Mouse (Mus musculus) frontal cortex, postnatal 14 days (tissue): ENCODE data around the gene Taok3.

Source experiments
- DNase-seq, 2 experiments: peaks; one replicate each; pipeline ENCODE4 v3.0.0; 2022; ENCODE audit warnings: low spot score in 2 of 2

Taok3 gene

GRCm38 (mm10) chr5:117303691-117304579 lies 184.0 kb downstream of the Taok3 start:
- DNase-seq, result no peak

GRCm38 (mm10) chr5:117304947-117305346 lies 185.0 kb downstream of the Taok3 start:
- peak in 1 of 2 experiments; percentile 66 for DNase-seq

- no peak for DNase-seq
Measured at GRCm38 (mm10) chr5:117305754-117306153, 185.8 kb downstream of the Taok3 start.

DNA sequence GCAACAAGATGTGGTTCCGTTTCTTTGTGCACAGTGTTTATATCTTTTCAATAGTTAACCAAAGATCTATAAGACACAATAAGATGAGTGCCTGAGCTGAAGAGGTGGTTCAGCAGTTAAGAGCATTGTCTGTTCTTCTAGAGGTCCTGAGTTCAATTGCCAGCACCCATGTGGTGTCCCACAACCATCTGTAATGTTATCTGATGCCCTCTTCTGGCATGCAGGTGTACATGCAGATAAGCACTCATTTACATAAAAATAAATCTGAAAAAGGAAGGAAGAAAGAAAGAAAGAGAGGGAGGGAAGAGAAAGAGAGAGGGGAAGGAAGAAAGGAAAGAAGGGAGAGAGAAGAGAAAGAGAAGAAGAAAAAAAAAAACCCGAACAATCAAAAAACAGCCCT lies 186.9 kb downstream of the Taok3 start:
- DNase-seq, result no peak

DNA sequence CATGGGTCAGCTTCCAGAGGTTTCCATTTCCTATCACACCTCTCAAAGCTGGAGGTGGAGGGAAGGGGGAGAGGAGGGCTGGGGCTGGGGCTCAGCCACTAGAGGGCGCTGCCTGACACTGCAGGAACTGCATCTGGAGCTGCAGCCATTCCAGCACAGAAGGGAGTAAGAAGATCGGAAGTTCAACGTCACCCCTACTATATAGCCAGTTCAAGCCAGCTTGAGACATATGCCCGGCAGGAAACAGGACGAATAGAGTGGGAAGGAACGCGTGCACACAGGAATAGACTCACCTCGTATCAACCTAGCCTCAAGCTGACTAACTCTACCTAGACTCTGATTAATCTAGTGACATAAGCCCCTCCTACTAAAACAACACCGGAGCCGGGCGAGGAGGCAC lies 187.8 kb downstream of the Taok3 start:
- peak in 1 of 2 experiments; percentile 31 for DNase-seq

DNA sequence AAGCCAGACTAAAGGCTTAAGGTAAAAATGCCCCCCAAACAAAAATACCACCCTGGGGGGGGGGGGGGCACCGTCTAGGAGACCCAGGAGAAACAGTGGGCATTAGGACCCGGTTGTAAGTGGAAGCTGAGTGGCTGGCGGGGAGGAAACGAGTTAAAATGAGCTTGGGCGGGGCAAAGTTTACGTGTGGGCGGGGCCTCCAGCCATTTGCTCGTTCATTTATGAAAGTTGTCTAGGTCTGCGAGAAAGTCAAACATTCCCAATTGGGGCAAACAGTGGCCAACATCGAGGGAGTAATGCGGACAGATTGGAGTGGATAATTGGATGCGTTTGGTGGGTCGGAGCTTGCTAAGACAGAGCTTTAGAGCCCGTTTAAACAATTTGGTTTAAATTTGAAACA lies 193.5 kb downstream of the Taok3 start:
- no peak for DNase-seq

DNA sequence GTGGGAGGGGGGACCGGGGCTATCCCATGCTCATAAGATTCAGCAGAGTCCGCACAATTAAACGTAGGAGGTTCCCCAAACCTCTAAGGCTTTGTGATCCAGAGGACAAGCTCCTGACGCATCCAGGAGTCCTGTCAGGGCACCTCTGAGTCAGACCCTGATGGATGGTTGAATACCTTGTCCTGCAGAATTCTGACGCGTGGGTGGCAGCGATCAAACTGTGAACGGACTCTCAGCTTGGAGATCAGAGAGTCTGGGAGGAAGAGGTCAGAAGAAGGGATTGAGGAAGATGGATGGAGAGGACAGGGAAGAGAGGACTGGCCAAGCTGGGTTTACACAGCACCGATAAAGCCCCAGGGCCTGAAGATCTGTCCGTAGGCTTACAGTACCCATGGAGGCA lies 194.0 kb downstream of the Taok3 start:
- no peak for DNase-seq

DNA sequence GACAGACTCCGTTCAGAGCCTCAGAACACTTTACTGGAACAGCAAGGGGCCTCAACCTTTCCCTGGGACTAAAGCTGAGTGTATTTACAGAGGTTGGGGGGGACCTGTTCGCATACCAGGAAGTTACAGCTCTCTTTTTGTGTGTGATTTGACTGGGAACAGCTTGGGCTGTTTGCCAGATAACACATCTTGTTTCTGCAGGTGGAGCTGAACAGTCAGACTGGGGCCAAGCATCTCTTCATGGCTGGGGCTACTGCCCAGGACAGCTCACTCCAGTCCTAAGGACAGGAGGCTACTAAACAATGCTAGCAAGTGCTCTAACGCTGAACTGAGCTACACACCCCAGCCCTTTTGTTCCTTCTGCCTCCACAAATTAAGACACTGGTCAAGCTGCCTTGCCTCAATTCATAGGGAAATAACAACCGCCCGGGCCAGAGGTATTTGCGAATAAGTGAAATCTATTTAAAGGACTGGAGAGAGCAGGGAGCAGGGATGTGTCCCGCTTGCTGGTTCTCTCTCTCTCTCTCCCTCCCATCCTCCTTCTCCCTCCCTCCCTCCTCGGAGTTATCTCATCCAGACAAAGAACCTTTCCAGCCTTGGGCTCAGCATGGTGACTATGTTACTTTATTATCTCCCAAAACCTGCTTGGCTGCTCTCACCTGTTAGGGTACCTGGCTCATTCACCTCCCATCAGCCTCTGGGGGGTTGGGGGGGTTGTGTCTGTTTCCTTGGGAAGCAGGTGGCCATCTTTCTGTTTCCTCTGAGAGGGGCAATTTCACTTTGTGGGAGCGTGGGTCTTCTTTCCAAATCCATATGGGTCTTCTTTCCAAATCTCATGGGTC lies 194.9 kb downstream of the Taok3 start:
- no peak for DNase-seq

DNA sequence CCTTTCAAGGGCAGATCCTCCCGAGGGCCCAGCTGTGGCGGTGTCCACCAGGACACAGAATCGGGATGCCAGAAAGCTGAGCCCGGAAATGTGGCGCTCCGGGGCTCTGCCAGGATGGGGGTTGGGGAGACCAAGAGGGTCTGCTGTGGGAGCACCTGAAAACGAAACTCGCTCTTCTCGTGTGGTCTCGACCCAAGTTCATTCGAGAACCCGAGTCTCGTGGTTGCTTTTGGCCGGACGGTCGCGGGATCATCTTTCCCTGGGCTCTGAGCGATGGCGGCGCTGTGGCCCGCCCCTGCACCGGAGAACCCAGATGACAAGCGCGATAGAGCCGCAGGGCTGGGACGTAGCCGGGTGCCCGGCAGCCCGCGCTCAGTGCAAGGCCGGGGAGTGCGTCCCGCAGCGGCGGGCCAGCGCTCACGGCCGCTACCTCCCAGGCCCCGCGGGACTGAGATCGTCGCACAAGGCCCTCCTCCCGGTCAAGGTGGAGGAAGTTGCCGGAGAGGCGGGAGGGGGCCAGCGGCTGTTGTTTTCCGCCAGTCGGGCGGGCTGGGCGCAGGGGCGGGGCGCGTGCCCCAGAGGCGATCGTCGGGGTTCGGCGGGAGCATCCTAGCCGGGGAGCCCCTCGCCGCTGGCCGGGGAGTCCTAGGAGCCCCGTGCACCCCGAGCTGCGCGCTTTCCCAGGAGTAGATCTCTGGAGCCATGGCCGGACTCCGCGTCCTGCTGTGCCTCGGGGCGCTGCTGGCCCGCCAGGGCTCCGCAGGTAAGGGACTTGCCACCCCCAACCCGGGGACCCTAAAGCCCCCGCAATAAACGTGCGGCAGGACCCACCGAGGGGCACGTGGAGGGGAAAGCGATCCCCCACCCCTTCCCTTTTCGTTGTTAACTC lies 199.1 kb downstream of the Taok3 start, which contains the start of gene Vsig10:
Gene Vsig10 (plus strand): TSS at position 343 of the 889 bp plus-strand sequence.
- peak in 1 of 2 experiments; percentile 37 for DNase-seq

DNA sequence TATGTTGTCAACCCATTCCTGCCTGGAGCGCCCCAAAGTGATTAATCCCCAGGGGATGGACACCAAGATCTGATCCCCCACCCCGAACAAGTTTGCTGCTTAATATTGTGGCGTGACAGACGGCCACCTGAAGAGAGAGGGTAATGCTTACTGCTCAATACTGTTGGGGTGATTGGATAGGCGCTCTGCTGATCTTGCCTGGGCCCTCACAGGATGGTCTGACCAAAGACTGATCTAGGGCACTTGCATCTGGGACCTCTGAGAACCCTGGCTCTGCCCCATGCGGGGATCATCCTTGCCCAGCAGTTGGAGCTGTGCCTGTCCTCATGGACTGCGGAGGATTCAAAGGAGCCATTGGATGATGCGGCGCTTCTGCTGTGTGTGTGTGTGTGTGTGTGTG lies 203.8 kb downstream of the Taok3 start:
- DNase-seq, result no peak
